Mouse (Mus musculus) cortical plate, adult 2 months (tissue): ENCODE measurements around the gene Rhox2a. TPM values are rescaled to one million over a fixed set of nuclear protein-coding genes. Genes with fewer than 3 reads are reported as not detected.
"Not testable (repeated sequence)": the region's sequence is repeated elsewhere in the genome, so short reads cannot be mapped to it uniquely, and the experiment has no call there.

Experiments used
- H3K27ac ChIP-seq: fragments of 200-500 bp; 2 replicates; pipeline ENCODE4 v1.5.1; 2012; ENCODE audit warnings: low read length, control low read depth, inconsistent platforms; ENCODE audit not compliant: insufficient read depth
- H3K4me1 ChIP-seq: fragments of 200-500 bp; 2 replicates; pipeline ENCODE4 v1.6.1; 2011; ENCODE audit warnings: low read length; ENCODE audit not compliant: control insufficient read depth, insufficient read depth
- H3K4me3 ChIP-seq: fragments of 200-500 bp; 2 replicates; pipeline ENCODE4 v1.5.1; 2011; ENCODE audit warnings: mild to moderate bottlenecking, low read length, control low read depth; ENCODE audit not compliant: insufficient read depth
- CTCF ChIP-seq: fragments of 200-500 bp; IDR thresholded peaks from 2 replicates; pipeline ENCODE4 v1.5.1; 2011; ENCODE audit warnings: mild to moderate bottlenecking, control low read depth, low read length; ENCODE audit not compliant: insufficient read depth; ENCODE audit errors: extremely low read depth
- POLR2A ChIP-seq: fragments of 200-500 bp; IDR thresholded peaks from 2 replicates; pipeline ENCODE4 v1.6.1; 2011; ENCODE audit warnings: mild to moderate bottlenecking, low read length, control low read depth; ENCODE audit not compliant: insufficient read depth; ENCODE audit errors: extremely low read depth
- polyA plus RNA-seq: library from polyadenylated mRNA; depleted of rRNA; stranded (reverse); fragments of >200 nt; gene quantifications from 2 replicates; pipeline ENCODE4 v1.2.3, GENCODE M21; 2012; rRNA removed

Rhox2a gene
- not detected in 2 replicates for polyA plus RNA-seq

- not testable (repeated sequence) for H3K4me1 ChIP-seq, H3K4me3 ChIP-seq, H3K27ac ChIP-seq
Measured at GRCm38 (mm10) chrX:37244676-37245075, at the start of gene Rhox2a. TSS of gene Rhox2a (plus strand) at chrX:37244976.

- no peak overlapping the region for H3K4me3 ChIP-seq
- H3K27ac ChIP-seq = no peak overlapping the region
- no peaks in the 10 kb centered on the region for H3K4me1 ChIP-seq
- TF ChIP-seq CTCF = no peak
- no peak for TF ChIP-seq POLR2A
Measured at GRCm38 (mm10) chrX:37198676-37199075, 46.1 kb upstream of the Rhox2a start.

- Histone ChIP-seq H3K4me1 (no peaks in the 10 kb centered on the region), H3K4me3 (no peak within 1 kb of the TSS), H3K27ac (no peak within 1 kb of the TSS)
- TF ChIP-seq CTCF (no peak), POLR2A (no peak)
Measured at GRCm38 (mm10) chrX:37210941-37211340, 33.8 kb upstream of the Rhox2a start, which contains the start of gene Gm9. TSS of gene Gm9 (minus strand) at chrX:37211041.

GRCm38 (mm10) chrX:37222158-37222557 lies 22.6 kb upstream of the Rhox2a start, which contains the start of gene Rhox1:
TSS of gene Rhox1 (minus strand) at chrX:37222258.
- not testable (repeated sequence) for H3K27ac ChIP-seq, H3K4me1 ChIP-seq, H3K4me3 ChIP-seq

- H3K4me3 ChIP-seq, H3K27ac ChIP-seq, H3K4me1 ChIP-seq: not testable (repeated sequence)
Measured at GRCm38 (mm10) chrX:37249619-37250018, 4.8 kb downstream of the Rhox2a start, which contains the start of gene Rhox3a. TSS of gene Rhox3a (plus strand) at chrX:37249919.

- H3K4me3 ChIP-seq, H3K4me1 ChIP-seq, H3K27ac ChIP-seq: not testable (repeated sequence)
Measured at GRCm38 (mm10) chrX:37265038-37265437, 20.3 kb downstream of the Rhox2a start, which contains the start of gene Rhox4a. TSS of gene Rhox4a (plus strand) at chrX:37265338.

Other genes starting within 250 kb of the Rhox2a start
- not detected in 2 replicates for gene Sowahd, start 196.1 kb upstream of the Rhox2a start, polyA plus RNA-seq
- 330 TPM in 2 replicates for gene Rpl39, start 159.6 kb upstream of the Rhox2a start, polyA plus RNA-seq
- 20.0 and 24.0 TPM in 2 replicates for gene Upf3b, start 134.7 kb upstream of the Rhox2a start, polyA plus RNA-seq
- 4.6 and 4.8 TPM in 2 replicates for gene Nkap, start 118.2 kb upstream of the Rhox2a start, polyA plus RNA-seq
- 0.08 TPM in 1 of 2 replicates, not detected in the other for gene Akap14, start 76.1 kb upstream of the Rhox2a start, polyA plus RNA-seq
- 473 and 556 TPM in 2 replicates for gene Ndufa1, start 53.8 kb upstream of the Rhox2a start, polyA plus RNA-seq
- gene Rnf113a1, start 53.7 kb upstream of the Rhox2a start, polyA plus RNA-seq = 7.8 and 8.1 TPM in 2 replicates
- gene Gm9, start 33.9 kb upstream of the Rhox2a start, polyA plus RNA-seq = not detected in 2 replicates
- not detected in 2 replicates for gene Rhox1, start 22.7 kb upstream of the Rhox2a start, polyA plus RNA-seq
- not detected in 2 replicates for gene Rhox3a, start 4.9 kb downstream of the Rhox2a start, polyA plus RNA-seq
- gene Rhox4a, start 20.4 kb downstream of the Rhox2a start, polyA plus RNA-seq = not detected in 2 replicates
- not detected in 2 replicates for gene Rhox3a2, start 135.1 kb downstream of the Rhox2a start, polyA plus RNA-seq
- gene Rhox4a2, start 145.9 kb downstream of the Rhox2a start, polyA plus RNA-seq = not detected in 2 replicates
- gene Rhox2b, start 167.1 kb downstream of the Rhox2a start, polyA plus RNA-seq = not detected in 2 replicates
- not detected in 2 replicates for gene Rhox4b, start 187.5 kb downstream of the Rhox2a start, polyA plus RNA-seq
- not detected in 2 replicates for gene Rhox2c, start 208.7 kb downstream of the Rhox2a start, polyA plus RNA-seq
- gene Rhox3c, start 213.6 kb downstream of the Rhox2a start, polyA plus RNA-seq = not detected in 2 replicates
- gene Rhox4c, start 235.4 kb downstream of the Rhox2a start, polyA plus RNA-seq = not detected in 2 replicates
- gene Rhox2d, start 248.5 kb downstream of the Rhox2a start, polyA plus RNA-seq = not detected in 2 replicates